In the genomic region with DNA sequence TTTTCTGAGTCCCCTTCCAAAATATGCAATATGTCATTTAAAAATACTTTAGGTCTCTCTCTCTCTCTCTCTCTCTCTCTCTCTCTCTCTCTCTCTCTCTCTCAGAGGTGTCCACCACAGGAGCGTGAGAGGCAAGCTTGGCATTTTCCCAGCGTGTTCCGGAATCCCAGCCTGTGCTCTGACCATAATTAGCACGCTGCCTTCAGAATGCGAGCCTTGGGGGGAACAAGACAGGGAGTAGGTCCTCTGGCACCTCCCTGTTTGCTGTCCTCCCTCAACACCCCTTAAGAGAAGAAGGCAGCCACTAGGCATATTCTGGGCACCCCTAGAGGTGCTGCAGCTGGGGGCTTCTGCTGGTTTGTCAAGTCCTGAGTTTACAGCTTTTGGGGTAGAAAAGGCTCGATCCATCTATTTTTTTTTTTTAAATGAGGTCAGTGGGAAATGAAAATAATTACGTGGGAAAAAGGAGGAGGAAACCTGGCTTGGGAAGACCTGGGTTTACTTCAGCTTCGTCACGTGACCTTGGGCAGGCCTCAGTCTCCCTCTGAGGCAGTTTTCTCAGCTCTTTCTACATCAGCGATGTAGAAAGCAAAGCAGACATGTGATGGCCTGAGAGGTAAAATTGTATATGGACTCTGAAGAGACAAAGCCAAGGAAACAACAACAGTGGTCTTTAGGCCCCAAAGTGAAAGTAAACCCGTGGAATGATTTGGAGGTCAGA, we compare ENCODE assay signal across 8 mouse cellular contexts.
DNase-seq lines count a peak whose midpoint lies in the region; ATAC-seq lines count a peak whose summit lies in the region.

No protein-coding gene starts in this region.

- no peak for ATAC-seq in limb, embryonic 13.5 days (ENCODE audit: low FRiP score, low read depth)
- ATAC-seq in forebrain, embryonic 12.5 days (ENCODE audit: low FRiP score): peak; percentile 45; the same call in 1 of the 2 replicates
- no peak for ATAC-seq in midbrain, embryonic 14.5 days (ENCODE audit: low FRiP score, low TSS enrichment)
- no peak for ATAC-seq in intestine, embryonic 15.5 days

- H3K9me3 ChIP-seq in limb, embryonic 13.5 days: no peaks in the 10 kb centered on the region
- no peaks in the 10 kb centered on the region for H3K9me3 ChIP-seq in limb, embryonic 10.5 days (replicated peaks)
- no peaks in the 10 kb centered on the region for H3K9me3 ChIP-seq in forebrain, embryonic 12.5 days
- no peaks in the 10 kb centered on the region for H3K9me3 ChIP-seq in midbrain, embryonic 14.5 days (ENCODE audit: control insufficient read depth, low read length)
- no peaks in the 10 kb centered on the region for H3K9me3 ChIP-seq in intestine, embryonic 15.5 days

- 52% methylated on average over 11 of the region's 11 CpGs for WGBS in limb, embryonic 13.5 days
- 60% methylated on average over 11 of the region's 11 CpGs for WGBS in limb, embryonic 10.5 days
- 61% methylated on average over 11 of the region's 11 CpGs for WGBS in forebrain, embryonic 12.5 days
- WGBS in midbrain, embryonic 14.5 days: 52% methylated on average over 11 of the region's 11 CpGs
- 68% methylated on average over 11 of the region's 11 CpGs for WGBS in intestine, embryonic 15.5 days

- H3K9ac ChIP-seq in limb, embryonic 13.5 days: no peak overlapping the region
- H3K9ac ChIP-seq in forebrain, embryonic 12.5 days: no peak overlapping the region
- 0 out of 2 replicates have a peak overlapping the region, but pooled peaks have one; percentile 16 for H3K9ac ChIP-seq in midbrain, embryonic 14.5 days (replicated peaks; ENCODE audit: low read length)
- no peak overlapping the region for H3K9ac ChIP-seq in intestine, embryonic 15.5 days

- H3K27ac ChIP-seq in limb, embryonic 13.5 days: no peak overlapping the region
- no peak overlapping the region for H3K27ac ChIP-seq in limb, embryonic 10.5 days
- peak overlapping the region; percentile 54 for H3K27ac ChIP-seq in forebrain, embryonic 12.5 days
- peak overlapping the region; percentile 21 for H3K27ac ChIP-seq in midbrain, embryonic 14.5 days (replicated peaks; ENCODE audit: low read depth, low read length)
- no peak overlapping the region for H3K27ac ChIP-seq in intestine, embryonic 15.5 days

- peak; percentile 67 to 69 for DNase-seq in cerebellum, postnatal 10 days
- no peak for DNase-seq in cerebellum, adult 9-10 months
- no peak for DNase-seq in limb, embryonic 10.5 days (ENCODE audit: low spot score)
- peak; percentile 56 for DNase-seq in midbrain, embryonic 14.5 days
- no peak for DNase-seq in urinary bladder, postnatal 10 days (ENCODE audit: low spot score)

- no peaks in the 10 kb centered on the region for H3K27me3 ChIP-seq in limb, embryonic 13.5 days
- no peaks in the 10 kb centered on the region for H3K27me3 ChIP-seq in limb, embryonic 10.5 days (ENCODE audit: low read depth, poor library complexity, severe bottlenecking)
- no peaks in the 10 kb centered on the region for H3K27me3 ChIP-seq in forebrain, embryonic 12.5 days
- no peaks in the 10 kb centered on the region for H3K27me3 ChIP-seq in midbrain, embryonic 14.5 days (ENCODE audit: control insufficient read depth, insufficient read depth, low read length)
- H3K27me3 ChIP-seq in intestine, embryonic 15.5 days (replicated peaks): no peaks in the 10 kb centered on the region

- peaks cover 14% of the 10 kb centered on the region for H3K4me1 ChIP-seq in limb, embryonic 13.5 days
- peaks cover 15% of the 10 kb centered on the region for H3K4me1 ChIP-seq in limb, embryonic 10.5 days
- H3K4me1 ChIP-seq in forebrain, embryonic 12.5 days: peaks cover 19% of the 10 kb centered on the region
- H3K4me1 ChIP-seq in midbrain, embryonic 14.5 days (ENCODE audit: control insufficient read depth, insufficient read depth, low read length): peaks cover 24% of the 10 kb centered on the region
- 0 out of 2 replicates have a peak, but pooled peaks cover 2% of the 10 kb centered on the region for H3K4me1 ChIP-seq in intestine, embryonic 15.5 days (replicated peaks)

- H3K4me2 ChIP-seq in limb, embryonic 13.5 days (replicated peaks): peak overlapping the region; percentile 9; the same call in 1 of the 2 replicates
- peak overlapping the region; percentile 34; the same call in 1 of the 2 replicates for H3K4me2 ChIP-seq in forebrain, embryonic 12.5 days
- peak overlapping the region; percentile 6; the same call in 1 of the 2 replicates for H3K4me2 ChIP-seq in midbrain, embryonic 14.5 days (ENCODE audit: low read length)
- no peak overlapping the region for H3K4me2 ChIP-seq in intestine, embryonic 15.5 days (replicated peaks)

- H3K36me3 ChIP-seq in limb, embryonic 13.5 days: no peaks in the 10 kb centered on the region
- no peaks in the 10 kb centered on the region for H3K36me3 ChIP-seq in limb, embryonic 10.5 days
- no peaks in the 10 kb centered on the region for H3K36me3 ChIP-seq in forebrain, embryonic 12.5 days (replicated peaks)
- no peaks in the 10 kb centered on the region for H3K36me3 ChIP-seq in midbrain, embryonic 14.5 days (ENCODE audit: control insufficient read depth, insufficient read depth, low read length)
- no peaks in the 10 kb centered on the region for H3K36me3 ChIP-seq in intestine, embryonic 15.5 days

- no peak overlapping the region for H3K4me3 ChIP-seq in limb, embryonic 13.5 days
- no peak overlapping the region for H3K4me3 ChIP-seq in limb, embryonic 10.5 days
- no peak overlapping the region for H3K4me3 ChIP-seq in forebrain, embryonic 12.5 days (replicated peaks)
- H3K4me3 ChIP-seq in midbrain, embryonic 14.5 days (replicated peaks; ENCODE audit: low read depth, low read length): no peak overlapping the region
- H3K4me3 ChIP-seq in intestine, embryonic 15.5 days (replicated peaks): no peak overlapping the region

Comparison
In these comparisons a context has a peak if more than half of its experiments do, and no peak if none do; other contexts are left out.
1. DNase-seq: peak in cerebellum, postnatal 10 days (2 of 2) and midbrain, embryonic 14.5 days (single experiment); none in cerebellum, adult 9-10 months (single experiment), limb, embryonic 10.5 days (single experiment) and urinary bladder, postnatal 10 days (single experiment).
2. H3K27ac ChIP-seq: peak in forebrain, embryonic 12.5 days (single experiment) and midbrain, embryonic 14.5 days (single experiment); none in limb, embryonic 13.5 days (single experiment), limb, embryonic 10.5 days (single experiment) and intestine, embryonic 15.5 days (single experiment).